Mouse (Mus musculus) cortical plate, adult 2 months (tissue): Measurements from ENCODE around the gene Icam5.

ENCODE experiments used
- CTCF ChIP-seq: fragments of 200-500 bp; IDR thresholded peaks from 2 replicates; pipeline ENCODE4 v1.5.1; 2011; ENCODE audit warnings: mild to moderate bottlenecking, control low read depth, low read length; ENCODE audit not compliant: insufficient read depth; ENCODE audit errors: extremely low read depth
- POLR2A ChIP-seq: fragments of 200-500 bp; IDR thresholded peaks from 2 replicates; pipeline ENCODE4 v1.6.1; 2011; ENCODE audit warnings: mild to moderate bottlenecking, low read length, control low read depth; ENCODE audit not compliant: insufficient read depth; ENCODE audit errors: extremely low read depth

- TF ChIP-seq CTCF: no peak
- peak; percentile 83 for TF ChIP-seq POLR2A
Observed at GRCm38 (mm10) chr9:21073044-21073840, 41.4 kb downstream of the Icam5 start, which contains the start of the genes Gm49373 and Fdx1l.
